Mouse (Mus musculus): ENCODE data around the gene Pml. TPM values are rescaled to one million over a fixed set of nuclear protein-coding genes. Genes with fewer than 3 reads are reported as not detected.

The Pml gene
- total RNA-seq, 2 experiments from 2014 or later: 5.2 to 7.5 TPM

GRCm38 (mm10) chr9:58209462-58210303, 39.9 kb downstream of the Pml start:
- intact Hi-C loops (cut with DNase I; ENCODE audit: low total_unique reads): no loop called here
- no peak for DNase-seq

- no peak for DNase-seq
- intact Hi-C loops (cut with DNase I; ENCODE audit: low total_unique reads): no loop called here
Measured at GRCm38 (mm10) chr9:58206013-58206412, 43.6 kb downstream of the Pml start.

- DNase-seq: peak; percentile 92
- intact Hi-C loops (cut with DNase I; ENCODE audit: low total_unique reads): loop anchor here (5.0 kb wide), 1 partner anchor 167 kb away; no protein-coding TSS in a partner anchor
Measured at GRCm38 (mm10) chr9:58204448-58205000, 45.1 kb downstream of the Pml start.

- DNase-seq: peak; percentile 73
- intact Hi-C loops (cut with DNase I; ENCODE audit: low total_unique reads): loop anchor here (5.0 kb wide), 1 partner anchor 166 kb away; no protein-coding TSS in a partner anchor
Measured at GRCm38 (mm10) chr9:58203516-58204447, 45.8 kb downstream of the Pml start, which contains the start of the genes Islr and Islr2. Gene Islr, minus strand, starts transcription at chr9:58204306. Gene Islr2, minus strand, starts transcription at chr9:58204319.

GRCm38 (mm10) chr9:58202676-58203453, 46.7 kb downstream of the Pml start:
- intact Hi-C loops (cut with DNase I; ENCODE audit: low total_unique reads): loop anchor here (5.0 kb wide), 1 partner anchor 166 kb away; no protein-coding TSS in a partner anchor
- DNase-seq: peak; percentile 29

GRCm38 (mm10) chr9:58201861-58202549, 47.6 kb downstream of the Pml start:
- DNase-seq: no peak
- intact Hi-C loops (cut with DNase I; ENCODE audit: low total_unique reads): loop anchor here (5.0 kb wide), 1 partner anchor 165 kb away; no protein-coding TSS in a partner anchor

GRCm38 (mm10) chr9:58201091-58201842, 48.3 kb downstream of the Pml start:
- intact Hi-C loops (cut with DNase I; ENCODE audit: low total_unique reads): loop anchor here (5.0 kb wide), 1 partner anchor 164 kb away; no protein-coding TSS in a partner anchor
- DNase-seq: no peak

- no peak for DNase-seq
- intact Hi-C loops (cut with DNase I; ENCODE audit: low total_unique reads): loop anchor here (5.0 kb wide), 1 partner anchor 163 kb away; no protein-coding TSS in a partner anchor
Measured at GRCm38 (mm10) chr9:58200270-58201090, 49.1 kb downstream of the Pml start.

GRCm38 (mm10) chr9:58199381-58200269, 50.0 kb downstream of the Pml start:
- intact Hi-C loops (cut with DNase I; ENCODE audit: low total_unique reads): loop anchor here (5.0 kb wide), 1 partner anchor 162 kb away; no protein-coding TSS in a partner anchor

GRCm38 (mm10) chr9:58198801-58199371, 50.7 kb downstream of the Pml start:
- intact Hi-C loops (cut with DNase I; ENCODE audit: low total_unique reads): no loop called here
- no peak for DNase-seq

More at GRCm38 (mm10) chr9:58199381-58200269, 50.0 kb downstream of the Pml start:
- peak; percentile 64 for DNase-seq

- peak; percentile 58 for DNase-seq
Measured at GRCm38 (mm10) chr9:58197781-58198701, 51.5 kb downstream of the Pml start.

GRCm38 (mm10) chr9:58196610-58197567, 52.7 kb downstream of the Pml start:
- no peak for DNase-seq
- intact Hi-C loops (cut with DNase I; ENCODE audit: low total_unique reads): no loop called here

More at GRCm38 (mm10) chr9:58197781-58198701, 51.5 kb downstream of the Pml start:
- intact Hi-C loops (cut with DNase I; ENCODE audit: low total_unique reads): no loop called here

- DNase-seq: no peak
- intact Hi-C loops (cut with DNase I; ENCODE audit: low total_unique reads): no loop called here
Measured at GRCm38 (mm10) chr9:58196141-58196540, 53.4 kb downstream of the Pml start.
